Mouse (Mus musculus): ENCODE measurements around the gene Pwp2. TPM values are rescaled to one million over a fixed set of nuclear protein-coding genes. Genes with fewer than 3 reads are reported as not detected.
"Not testable (repeated sequence)": the region's sequence is repeated elsewhere in the genome, so short reads cannot be mapped to it uniquely, and the experiment has no call there.

The Pwp2 gene
- 10 to 100 TPM; 13.2 to 14.9 TPM for total RNA-seq (2021)
- long read RNA-seq, experiment 1, transcript Pwp2-201 (21 exons, 3,872 nt): major isoform, 11 of 27 reads
- long read RNA-seq, experiment 1, partial matches to known transcripts: 11 of 27 reads
- long read RNA-seq, experiment 1, other reads (novel, unspliced or antisense): 5 of 27 reads
- long read RNA-seq, experiment 2, transcript Pwp2-201 (21 exons, 3,872 nt): major isoform, 9 of 12 reads
- long read RNA-seq, experiment 2, partial matches to known transcripts: 2 of 12 reads
- long read RNA-seq, experiment 2, other reads (novel, unspliced or antisense): 1 of 12 reads

- DNase-seq: peak; percentile 94
Measured at GRCm38 (mm10) chr10:78184531-78185380, at the start of gene Pwp2. Gene Pwp2, minus strand, starts transcription at chr10:78185149.

GRCm38 (mm10) chr10:78233756-78234155 lies 48.8 kb upstream of the Pwp2 start:
- DNase-seq: peak; percentile 40

GRCm38 (mm10) chr10:78233161-78233560 lies 48.2 kb upstream of the Pwp2 start:
- DNase-seq: no peak

- DNase-seq: no peak
Measured at GRCm38 (mm10) chr10:78232301-78232980, 47.5 kb upstream of the Pwp2 start.

- no peak for DNase-seq
Measured at GRCm38 (mm10) chr10:78228560-78228928, 43.6 kb upstream of the Pwp2 start.

- DNase-seq: peak; percentile 52
Measured at GRCm38 (mm10) chr10:78227875-78228559, 43.1 kb upstream of the Pwp2 start.

GRCm38 (mm10) chr10:78224136-78224535 lies 39.2 kb upstream of the Pwp2 start:
- DNase-seq: no peak

GRCm38 (mm10) chr10:78222908-78223307 lies 38.0 kb upstream of the Pwp2 start:
- peak; percentile 59 for DNase-seq

GRCm38 (mm10) chr10:78221315-78221714 lies 36.4 kb upstream of the Pwp2 start:
- DNase-seq: no peak

GRCm38 (mm10) chr10:78219528-78219927 lies 34.6 kb upstream of the Pwp2 start:
- DNase-seq: no peak

- no peak for DNase-seq
Measured at GRCm38 (mm10) chr10:78218576-78218975, 33.6 kb upstream of the Pwp2 start.

- no peak for DNase-seq
Measured at GRCm38 (mm10) chr10:78216376-78217083, 31.6 kb upstream of the Pwp2 start.

GRCm38 (mm10) chr10:78214371-78214770 lies 29.4 kb upstream of the Pwp2 start:
- DNase-seq: no peak

GRCm38 (mm10) chr10:78211311-78211710 lies 26.4 kb upstream of the Pwp2 start:
- peak; percentile 17 for DNase-seq

- DNase-seq: no peak
Measured at GRCm38 (mm10) chr10:78201182-78201581, 16.2 kb upstream of the Pwp2 start.

- DNase-seq: no peak
Measured at GRCm38 (mm10) chr10:78192933-78193332, 8.0 kb upstream of the Pwp2 start.

GRCm38 (mm10) chr10:78186076-78186475 lies 1.1 kb upstream of the Pwp2 start:
- DNase-seq: not testable (repeated sequence)

- DNase-seq: no peak
Measured at GRCm38 (mm10) chr10:78185381-78185725, 404 bp upstream of the Pwp2 start.

- no peak for DNase-seq
Measured at GRCm38 (mm10) chr10:78183577-78183976, 1.4 kb downstream of the Pwp2 start.

GRCm38 (mm10) chr10:78182321-78182720 lies 2.6 kb downstream of the Pwp2 start:
- DNase-seq: no peak

- DNase-seq: no peak
Measured at GRCm38 (mm10) chr10:78174474-78174873, 10.5 kb downstream of the Pwp2 start.

- DNase-seq: no peak
Measured at GRCm38 (mm10) chr10:78171581-78171980, 13.4 kb downstream of the Pwp2 start.
